Comparison of ENCODE assay signal across 8 mouse cellular contexts in the genomic region with DNA sequence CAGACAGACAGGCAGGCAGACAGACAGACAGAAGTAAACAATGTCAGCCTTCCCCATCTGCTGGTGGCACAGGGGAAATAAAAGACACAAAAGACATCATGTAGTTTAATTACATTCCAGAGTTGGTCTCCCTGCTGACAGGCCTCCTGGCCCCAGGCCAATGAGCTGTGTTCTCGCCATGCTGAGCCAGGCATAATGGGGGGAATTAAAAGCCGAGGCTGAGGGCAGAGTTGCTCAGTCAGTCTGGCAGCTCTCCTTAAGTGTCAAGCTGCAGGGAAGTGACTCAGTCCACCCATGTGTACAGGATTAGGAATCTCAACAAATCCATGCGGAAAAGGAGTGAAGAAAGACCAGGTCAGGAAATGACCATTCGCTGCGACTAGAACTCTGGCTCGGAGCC.
DNase-seq lines count a peak whose midpoint lies in the region; ATAC-seq and TF ChIP-seq lines count a peak whose summit lies in the region.

No protein-coding gene starts in this region.

- TF ChIP-seq EP300 in heart, adult 2 months (IDR thresholded peaks at IDR 0.05; ENCODE audit: insufficient read depth, low read depth, low read length), result no peak

- H3K4me2 ChIP-seq in limb, embryonic 14.5 days (replicated peaks; ENCODE audit: low read depth, low read length, severe bottlenecking), result no peak overlapping the region
- H3K4me2 ChIP-seq in neural tube, embryonic 15.5 days, result no peak overlapping the region

- intact Hi-C loops in heart, adult 2 months (cut with DNase I), result no loop called here
- intact Hi-C loops in gastrocnemius, postnatal 14 days (cut with DNase I; ENCODE audit: low total_unique reads), result no loop called here

- peak; percentile 84 for ATAC-seq in limb, embryonic 14.5 days (ENCODE audit: low FRiP score, low read depth)
- ATAC-seq in neural tube, embryonic 15.5 days (ENCODE audit: low FRiP score), result peak; percentile 63

- TF ChIP-seq POLR2A in heart, adult 2 months (IDR thresholded peaks at IDR 0.05; ENCODE audit: insufficient read depth, low read depth, low read length), result no peak
- no peak for TF ChIP-seq POLR2A in limb, embryonic 14.5 days (IDR thresholded peaks at IDR 0.05; ENCODE audit: borderline replicate concordance, extremely low read depth, insufficient read depth, insufficient read length)

- no peak overlapping the region for H3K27ac ChIP-seq in heart, adult 2 months
- H3K27ac ChIP-seq in heart, embryonic 10.5 days, result no peak overlapping the region
- H3K27ac ChIP-seq in limb, embryonic 14.5 days (replicated peaks; ENCODE audit: low read depth, low read length), result peak overlapping the region; percentile 63; the same call in 1 of the 2 replicates
- peak overlapping the region; percentile 30; the same call in 1 of the 2 replicates for H3K27ac ChIP-seq in neural tube, embryonic 15.5 days (replicated peaks)

- no peaks in the 10 kb centered on the region for H3K27me3 ChIP-seq in heart, adult 2 months (ENCODE audit: control insufficient read depth, insufficient read depth, low read length)
- no peaks in the 10 kb centered on the region for H3K27me3 ChIP-seq in heart, embryonic 10.5 days (ENCODE audit: insufficient read depth, poor library complexity, severe bottlenecking)
- H3K27me3 ChIP-seq in limb, embryonic 14.5 days (ENCODE audit: control insufficient read depth, insufficient read depth, low read length), result no peaks in the 10 kb centered on the region
- no peaks in the 10 kb centered on the region for H3K27me3 ChIP-seq in neural tube, embryonic 15.5 days (replicated peaks)

- WGBS in heart, adult 2 months, result 7% methylated on average over 6 of the region's 6 CpGs
- WGBS in heart, embryonic 10.5 days, result 42% methylated on average over 6 of the region's 6 CpGs
- 9% methylated on average over 6 of the region's 6 CpGs for WGBS in limb, embryonic 14.5 days
- 16% methylated on average over 6 of the region's 6 CpGs for WGBS in neural tube, embryonic 15.5 days

- H3K9ac ChIP-seq in heart, adult 2 months (ENCODE audit: low read depth, low read length), result no peak overlapping the region
- no peak overlapping the region for H3K9ac ChIP-seq in limb, embryonic 14.5 days (ENCODE audit: low read depth, low read length, severe bottlenecking)
- no peak overlapping the region for H3K9ac ChIP-seq in neural tube, embryonic 15.5 days (replicated peaks)

- no peaks in the 10 kb centered on the region for H3K9me3 ChIP-seq in heart, embryonic 10.5 days
- no peaks in the 10 kb centered on the region for H3K9me3 ChIP-seq in limb, embryonic 14.5 days (ENCODE audit: control insufficient read depth, low read length)
- no peaks in the 10 kb centered on the region for H3K9me3 ChIP-seq in neural tube, embryonic 15.5 days (replicated peaks)

- no peak overlapping the region for H3K4me3 ChIP-seq in heart, adult 2 months
- no peak overlapping the region for H3K4me3 ChIP-seq in heart, embryonic 10.5 days
- H3K4me3 ChIP-seq in limb, embryonic 14.5 days (replicated peaks; ENCODE audit: low read length), result no peak overlapping the region
- no peak overlapping the region for H3K4me3 ChIP-seq in neural tube, embryonic 15.5 days (replicated peaks)

- H3K79me2 ChIP-seq in heart, adult 2 months (replicated peaks; ENCODE audit: control insufficient read depth, insufficient read depth, low read length), result no peaks in the 10 kb centered on the region

- H3K4me1 ChIP-seq in heart, adult 2 months (ENCODE audit: control insufficient read depth, insufficient read depth, low read length), result peaks cover 4% of the 10 kb centered on the region
- H3K4me1 ChIP-seq in heart, embryonic 10.5 days, result no peaks in the 10 kb centered on the region
- H3K4me1 ChIP-seq in limb, embryonic 14.5 days (ENCODE audit: control insufficient read depth, insufficient read depth, low read length), result peaks cover 12% of the 10 kb centered on the region
- H3K4me1 ChIP-seq in neural tube, embryonic 15.5 days, result peaks cover 18% of the 10 kb centered on the region

- DNase-seq in heart, adult 2 months, result peak; percentile 9 to 21
- no peak for DNase-seq in heart, embryonic 10.5 days (ENCODE audit: low spot score)
- DNase-seq in cerebellum, postnatal 4 days (ENCODE audit: low spot score in 2 of 2), result peak; percentile 62 to 86
- peak; percentile 65 for DNase-seq in gastrocnemius, postnatal 14 days
- DNase-seq in kidney, adult 8-10 months, result peak; percentile 24 to 41
- DNase-seq in limb, embryonic 14.5 days (ENCODE audit: low spot score), result peak; percentile 84
- DNase-seq in spleen, postnatal 14 days (ENCODE audit: low spot score in 2 of 2), result no peak

- TF ChIP-seq CTCF in heart, adult 2 months (IDR thresholded peaks at IDR 0.05), result no peak

- H3K36me3 ChIP-seq in heart, adult 2 months (ENCODE audit: control insufficient read depth, insufficient read depth, low read length), result no peaks in the 10 kb centered on the region
- no peaks in the 10 kb centered on the region for H3K36me3 ChIP-seq in heart, embryonic 10.5 days
- H3K36me3 ChIP-seq in limb, embryonic 14.5 days (ENCODE audit: control insufficient read depth, insufficient read depth, low read length), result no peaks in the 10 kb centered on the region
- no peaks in the 10 kb centered on the region for H3K36me3 ChIP-seq in neural tube, embryonic 15.5 days

Comparison
In these comparisons a context has a peak if more than half of its experiments do, and no peak if none do; other contexts are left out.
1. DNase-seq: peak in heart, adult 2 months (2 of 2), cerebellum, postnatal 4 days (2 of 2), gastrocnemius, postnatal 14 days (single experiment), kidney, adult 8-10 months (2 of 2) and limb, embryonic 14.5 days (single experiment); none in heart, embryonic 10.5 days (single experiment) and spleen, postnatal 14 days (0 of 2).
2. H3K27ac ChIP-seq: peak in limb, embryonic 14.5 days (single experiment) and neural tube, embryonic 15.5 days (single experiment); none in heart, adult 2 months (single experiment) and heart, embryonic 10.5 days (single experiment).